Mouse (Mus musculus): ENCODE measurements around the gene Gm6760. TPM values are rescaled to one million over a fixed set of nuclear protein-coding genes. Genes with fewer than 3 reads are reported as not detected.

Gene Gm6760
- polyA plus RNA-seq (2021; fragmentation: Nextera tagmentation) = not detected in 2 replicates
- long read RNA-seq, experiment 1 = 0 reads
- long read RNA-seq, experiment 2 = 0 reads

DNA sequence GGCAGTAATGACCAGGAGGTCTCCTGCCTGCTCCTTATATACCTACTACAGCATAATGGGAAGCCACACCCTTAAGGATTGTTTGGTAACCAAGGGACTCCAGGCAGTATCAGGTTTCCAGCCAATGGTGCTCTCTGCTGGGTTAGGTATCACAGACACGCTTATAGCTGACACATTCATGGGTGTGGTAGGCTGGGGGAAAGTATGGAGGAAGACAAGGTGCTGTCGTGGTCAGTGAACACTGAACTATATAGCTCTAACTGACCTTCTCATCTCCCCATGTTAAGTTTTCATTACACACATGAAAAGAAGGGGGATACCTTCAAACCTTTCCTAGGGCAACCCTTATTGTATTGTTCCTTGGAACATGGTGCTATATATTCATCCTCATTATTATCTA lies at the start of gene Gm6760:
Gene Gm6760 (minus strand): TSS at position 101 of the 400 bp plus-strand sequence.

DNA sequence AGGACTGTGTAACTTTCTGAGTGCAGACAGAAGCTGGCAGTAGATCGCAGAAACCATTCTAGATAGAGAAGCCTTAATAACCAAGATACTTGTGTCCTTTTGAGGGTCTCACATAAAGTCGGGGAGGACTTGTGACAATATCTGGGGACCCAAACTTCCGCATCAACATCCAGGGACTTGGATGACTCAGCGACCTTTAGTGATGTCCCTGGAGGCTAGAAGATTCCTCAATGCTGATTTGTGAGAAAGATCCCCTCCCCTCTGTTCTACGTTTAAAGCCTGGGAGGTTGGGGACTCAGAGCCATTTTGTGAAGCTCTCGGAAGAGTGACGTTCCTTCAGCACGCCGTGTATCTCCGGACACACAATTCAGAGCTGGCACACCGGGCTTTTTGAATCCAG lies 21.2 kb upstream of the Gm6760 start, which contains the start of gene 3830417A13Rik:
Gene 3830417A13Rik (plus strand): TSS at position 301 of the 400 bp plus-strand sequence.

Other genes starting within 250 kb of the Gm6760 start
- gene 3830417A13Rik, start 21.4 kb upstream of the Gm6760 start, polyA plus RNA-seq (2021; fragmentation: Nextera tagmentation) = not detected in 2 replicates
- 20.7 and 28.5 TPM in 2 replicates for gene Slitrk4, start 124.8 kb upstream of the Gm6760 start, polyA plus RNA-seq (2021; fragmentation: Nextera tagmentation)